Mouse (Mus musculus) right cerebral cortex, postnatal 36 days (tissue): ENCODE measurements at regions not wholly inside any gene's neighbourhood (a gene's known extent, or its start where the extent isn't known, plus 50 kb on each side); places are given as distances from the start of the nearest gene placed in this dataset.
"Not testable (repeated sequence)": the region's sequence is repeated elsewhere in the genome, so short reads cannot be mapped to it uniquely, and the experiment has no call there.

Experiments used
- DNase-seq, 2 experiments: peaks; one replicate each; pipeline ENCODE4 v3.0.0; 2022; ENCODE audit warnings: low spot score in 2 of 2, mixed read lengths in 1 of 2

DNA sequence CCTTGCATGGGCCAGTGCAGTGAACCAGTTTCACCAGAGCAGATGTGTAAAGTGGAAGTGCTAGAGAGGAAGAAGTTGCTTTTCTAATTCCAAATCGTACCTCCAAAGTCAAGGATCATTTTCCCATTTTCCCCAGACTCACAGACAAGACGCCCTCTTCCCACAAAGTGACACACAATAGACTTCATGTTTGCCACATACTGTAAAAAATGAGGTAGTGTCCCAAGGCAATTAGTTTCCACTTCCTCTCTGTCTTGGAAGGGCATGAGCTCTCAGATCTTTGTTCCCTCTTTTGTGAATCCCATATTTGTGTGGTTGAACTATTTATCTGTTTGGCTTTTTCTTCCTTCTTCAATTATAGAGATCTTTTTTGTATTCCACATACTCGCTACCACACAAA is 137.0 kb downstream of the Sptssa start:
- DNase-seq: no peak

DNA sequence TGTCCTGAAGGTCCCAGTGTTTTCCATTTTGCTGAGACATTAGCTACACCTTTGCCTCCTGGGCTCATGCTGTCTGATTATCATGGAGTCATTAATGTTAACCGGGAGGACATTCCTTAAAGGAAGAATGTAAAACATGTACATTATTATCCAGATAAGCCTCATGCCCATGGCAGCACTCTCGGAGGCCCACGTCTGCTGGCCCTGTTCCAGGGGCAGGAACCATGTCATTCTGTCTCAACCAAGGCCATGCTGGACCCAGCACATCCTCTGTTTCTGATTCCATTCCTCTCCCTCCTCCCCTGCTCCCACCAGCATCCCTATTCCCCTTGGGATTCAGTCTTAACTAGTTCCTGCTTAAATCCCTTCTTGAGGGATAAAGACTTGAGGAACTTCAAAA is 139.1 kb downstream of the Sptssa start:
- DNase-seq: no peak

- DNase-seq: no peak
Measured at GRCm38 (mm10) chr12:54516463-54516862, 139.9 kb downstream of the Sptssa start.

GRCm38 (mm10) chr12:54516039-54516438 is 140.3 kb downstream of the Sptssa start:
- DNase-seq: not testable (repeated sequence)

DNA sequence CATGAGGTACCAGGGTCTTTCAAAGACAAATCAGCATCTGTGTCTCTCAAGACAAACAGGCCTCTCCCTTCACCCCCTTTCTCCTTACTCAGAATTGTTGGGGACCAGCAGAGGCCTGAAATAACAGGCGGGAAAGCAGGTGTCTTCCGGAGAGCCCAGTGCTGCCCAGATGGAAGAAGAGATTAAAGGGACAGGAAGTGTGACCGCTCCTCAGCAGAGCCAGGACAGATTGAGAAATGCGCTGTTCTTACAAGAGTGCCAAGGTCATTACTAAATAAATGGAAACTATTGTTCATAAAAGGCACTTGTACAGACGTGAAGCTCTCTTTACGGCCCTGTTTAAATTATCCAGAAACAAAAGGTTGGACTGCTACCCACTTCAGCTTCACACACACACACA is 146.5 kb downstream of the Sptssa start:
- no peak for DNase-seq

DNA sequence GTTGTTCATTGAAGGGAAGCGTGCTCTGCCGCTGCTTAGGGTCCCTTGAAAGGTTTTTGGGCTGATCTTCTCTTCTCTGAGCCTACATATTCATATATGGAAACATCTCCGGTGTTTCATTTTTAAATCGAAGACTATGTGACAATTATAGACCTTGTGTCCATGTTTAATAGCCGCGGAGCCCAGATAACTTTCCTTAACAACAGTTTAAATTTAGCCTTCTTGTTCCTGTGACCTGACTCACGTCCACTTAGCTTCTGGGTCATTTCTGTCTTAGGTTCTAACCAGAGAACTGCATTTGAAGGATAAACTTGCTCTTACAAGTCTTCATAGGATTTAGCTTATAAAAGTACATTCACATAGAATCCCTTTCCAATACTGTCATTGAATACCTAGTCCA is 153.6 kb downstream of the Sptssa start:
- no peak for DNase-seq

- DNase-seq: no peak
Measured at GRCm38 (mm10) chr12:54499963-54500362, 156.4 kb downstream of the Sptssa start.

- DNase-seq: no peak
Measured at GRCm38 (mm10) chr12:54495701-54496374, 160.5 kb downstream of the Sptssa start.

DNA sequence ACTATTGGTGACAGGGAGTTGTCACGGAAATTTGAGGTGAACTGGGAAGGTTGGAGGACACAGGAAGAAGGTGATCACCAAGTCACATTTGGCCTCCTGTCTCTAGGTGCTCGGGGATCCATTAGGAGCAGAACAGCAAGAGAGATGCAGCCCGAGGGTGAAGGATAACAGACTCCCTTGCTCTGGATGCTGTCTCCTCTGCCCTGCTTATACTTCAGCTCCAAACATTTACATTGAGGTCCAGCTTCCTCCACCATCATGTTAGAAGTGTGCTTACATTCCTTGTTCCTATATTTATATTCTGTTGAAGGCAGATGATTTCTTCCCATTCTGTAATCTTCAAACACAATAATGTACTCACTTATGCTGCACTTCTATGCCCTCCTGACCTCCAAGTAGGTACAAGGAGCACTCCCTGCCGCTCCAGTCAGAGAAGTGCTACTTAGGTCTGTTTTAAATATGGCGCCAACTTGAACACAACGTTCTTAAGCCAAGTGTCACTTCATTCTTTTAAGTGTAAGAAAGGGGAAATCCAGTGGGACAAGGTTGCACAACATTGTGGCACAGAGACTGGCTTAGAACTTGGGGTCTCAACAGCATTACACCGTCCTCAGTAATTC is 161.5 kb downstream of the Sptssa start:
- no peak for DNase-seq

DNA sequence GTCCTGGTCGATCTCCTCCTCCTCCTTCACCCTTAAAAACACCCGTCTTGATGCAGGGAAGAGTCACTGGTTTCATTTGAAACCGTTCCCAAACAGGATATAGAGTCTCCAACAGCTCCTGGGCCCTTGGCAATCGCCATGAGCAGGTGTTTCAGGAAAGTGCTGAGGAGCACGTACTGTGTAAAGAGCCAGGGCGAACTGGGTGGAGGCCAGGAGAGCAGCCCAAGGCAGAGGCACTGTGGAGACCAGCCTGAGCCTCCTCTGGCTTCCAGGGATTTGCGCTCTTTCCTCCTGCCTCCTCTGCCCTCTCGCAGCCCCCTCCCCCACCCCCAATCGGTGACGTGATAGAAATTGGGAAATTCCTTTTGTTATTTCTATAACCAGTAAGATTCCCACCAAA is 163.6 kb downstream of the Sptssa start:
- DNase-seq: no peak

- no peak for DNase-seq
Measured at GRCm38 (mm10) chr12:54490460-54490859, 165.9 kb downstream of the Sptssa start.

- peak; percentile 42 to 57 for DNase-seq
Measured at GRCm38 (mm10) chr12:54489675-54490074, 166.7 kb downstream of the Sptssa start.

- no peak for DNase-seq
Measured at GRCm38 (mm10) chr12:54487689-54488088, 168.7 kb downstream of the Sptssa start.

GRCm38 (mm10) chr12:54482020-54482419 is 174.4 kb downstream of the Sptssa start:
- DNase-seq: no peak

DNA sequence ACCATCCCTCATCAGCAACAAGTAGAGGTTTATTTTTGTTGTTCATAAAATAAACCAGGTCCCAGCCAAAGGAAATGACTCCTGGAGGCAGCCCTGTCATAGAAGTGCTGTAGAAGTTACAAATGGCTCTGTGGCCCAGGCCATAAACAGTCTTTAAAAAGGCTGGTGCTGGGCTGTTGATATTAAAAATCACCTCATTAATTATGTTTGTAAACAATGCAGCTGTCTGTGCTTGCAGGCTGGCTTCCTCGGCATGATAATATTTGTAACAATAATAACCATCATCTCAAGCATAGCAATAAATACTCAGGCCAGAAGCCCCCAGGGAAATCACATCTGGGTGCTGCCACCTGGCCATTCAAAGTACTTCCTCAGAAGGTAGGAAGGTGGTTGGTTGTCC is 176.5 kb downstream of the Sptssa start:
- no peak for DNase-seq

- no peak for DNase-seq
Measured at GRCm38 (mm10) chr12:54472881-54473280, 183.5 kb downstream of the Sptssa start.

GRCm38 (mm10) chr12:54472407-54472806 is 184.0 kb downstream of the Sptssa start:
- no peak for DNase-seq

DNA sequence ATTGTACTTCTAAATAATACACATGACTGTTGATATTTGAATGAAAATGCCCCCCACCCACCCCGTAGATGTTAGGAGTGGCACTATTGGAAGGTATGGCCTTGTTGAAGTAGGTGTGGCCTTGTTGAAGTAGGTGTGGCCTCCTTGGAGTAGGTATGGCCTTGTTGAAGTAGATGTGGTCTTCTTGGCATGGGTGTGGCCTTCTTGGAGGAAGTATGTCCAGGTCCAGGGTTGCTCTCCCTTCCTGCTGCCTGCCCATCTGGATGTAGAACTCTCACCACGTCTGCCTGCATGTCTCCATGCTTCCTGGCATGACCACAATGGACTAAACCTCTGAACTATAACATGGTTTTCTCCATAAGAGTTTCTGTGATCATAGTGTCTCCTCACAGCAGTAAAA is 188.7 kb downstream of the Sptssa start:
- no peak for DNase-seq

DNA sequence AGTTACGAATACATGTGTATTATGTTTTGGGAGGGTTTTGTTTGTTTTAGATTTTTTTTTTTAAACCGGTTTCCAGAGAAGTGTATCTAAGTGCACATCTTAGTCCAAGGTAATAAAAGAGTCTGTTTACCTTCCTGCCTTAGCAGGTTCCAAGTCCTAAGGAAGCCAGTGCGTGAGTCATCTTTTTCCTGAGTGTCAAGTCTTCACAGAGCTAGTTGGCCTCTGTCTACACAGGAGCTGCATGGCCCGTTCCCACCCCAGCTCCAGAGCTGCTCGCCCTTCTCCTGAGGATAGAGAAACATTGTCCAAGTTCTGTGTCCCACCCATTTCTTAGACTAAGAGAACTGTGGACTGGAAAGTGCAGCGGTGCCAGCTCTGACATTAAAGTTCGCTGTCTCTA is 192.6 kb downstream of the Sptssa start:
- no peak for DNase-seq

GRCm38 (mm10) chr12:54461411-54461810 is 195.0 kb downstream of the Sptssa start:
- DNase-seq: no peak

- no peak for DNase-seq
Measured at GRCm38 (mm10) chr12:54460135-54460523, 196.2 kb downstream of the Sptssa start.

- DNase-seq: no peak
Measured at GRCm38 (mm10) chr12:54459462-54460134, 196.8 kb downstream of the Sptssa start.

DNA sequence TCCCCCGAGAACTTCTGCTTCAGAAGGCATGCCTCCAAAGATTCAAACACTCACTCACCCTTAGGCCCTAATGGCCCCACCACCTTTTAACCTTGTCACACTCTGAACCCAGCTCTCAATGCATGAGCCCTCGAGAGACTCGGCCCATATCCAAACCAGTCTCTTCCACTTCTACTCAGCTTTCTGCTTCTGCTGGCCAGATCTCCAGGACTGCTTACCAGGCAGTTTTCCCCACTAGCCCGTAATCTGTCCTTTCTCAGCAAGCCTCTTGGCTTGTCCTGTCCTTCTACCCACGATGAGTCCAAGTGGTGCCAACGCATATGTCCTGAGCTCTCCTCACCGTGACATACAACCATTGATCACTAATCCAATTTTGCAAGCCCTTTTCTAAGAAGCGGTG is 199.6 kb downstream of the Sptssa start:
- no peak for DNase-seq
